Mouse (Mus musculus) neural tube, embryonic 15.5 days (tissue): ENCODE data around the gene Plekhg5. TPM values are rescaled to one million over a fixed set of nuclear protein-coding genes. Genes with fewer than 3 reads are reported as not detected.
A peak's percentile ranks its signal among the peaks of the same experiment; 100 is the strongest.

ENCODE experiments used
- ATAC-seq: fragments of 200-750 bp; cut with Nextera tagmentation; 2 replicates; pipeline ENCODE4 v1.8.0; 2017; ENCODE audit warnings: mild to moderate bottlenecking, moderate TSS enrichment, moderate library complexity; ENCODE audit not compliant: low FRiP score
- H3K27ac ChIP-seq: fragments of 300-500 bp; sonication (generic); replicated peaks from 2 replicates; pipeline ENCODE4 v1.5.1; 2015; ENCODE audit warnings: mild to moderate bottlenecking, inconsistent platforms
- H3K27me3 ChIP-seq: fragments of 300-500 bp; sonication (generic); replicated peaks from 2 replicates; pipeline ENCODE4 v1.6.1; 2015; ENCODE audit warnings: inconsistent platforms
- H3K36me3 ChIP-seq: fragments of 300-500 bp; sonication (generic); 2 replicates; pipeline ENCODE4 v1.6.1; 2015; ENCODE audit warnings: inconsistent platforms
- H3K4me1 ChIP-seq: fragments of 300-500 bp; sonication (generic); 2 replicates; pipeline ENCODE4 v1.6.1; 2015; ENCODE audit warnings: inconsistent platforms
- H3K4me2 ChIP-seq: fragments of 300-500 bp; sonication (generic); 2 replicates; pipeline ENCODE4 v1.6.1; 2015; ENCODE audit warnings: inconsistent platforms, mild to moderate bottlenecking, moderate library complexity
- H3K4me3 ChIP-seq: fragments of 300-500 bp; sonication (generic); replicated peaks from 2 replicates; pipeline ENCODE4 v1.5.1; 2015; ENCODE audit warnings: mild to moderate bottlenecking, inconsistent platforms
- H3K9ac ChIP-seq: fragments of 300-500 bp; sonication (generic); replicated peaks from 2 replicates; pipeline ENCODE4 v1.6.1; 2015; ENCODE audit warnings: mild to moderate bottlenecking, inconsistent platforms
- H3K9me3 ChIP-seq: fragments of 300-500 bp; sonication (generic); replicated peaks from 2 replicates; pipeline ENCODE4 v1.6.1; 2016; ENCODE audit warnings: inconsistent platforms
- WGBS: fragments of 180-500 bp; shearing (Covaris S2); methylation state at CpG from one replicate; pipeline ENCODE4 v1.1.7; 2015; ENCODE audit warnings: mixed read lengths; 5-methylcytosine and 5-hydroxymethylcytosine counted together
- polyA plus RNA-seq: library from polyadenylated mRNA; unstranded; fragments of >200 nt; fragmentation: Nextera tagmentation; extraction: Ambion mirVana; gene quantifications from 2 replicates; pipeline ENCODE4 v1.2.1, GENCODE M21; 2015

Plekhg5 gene
- polyA plus RNA-seq, 1 experiment from 2014 or later: 13.6 TPM

DNA sequence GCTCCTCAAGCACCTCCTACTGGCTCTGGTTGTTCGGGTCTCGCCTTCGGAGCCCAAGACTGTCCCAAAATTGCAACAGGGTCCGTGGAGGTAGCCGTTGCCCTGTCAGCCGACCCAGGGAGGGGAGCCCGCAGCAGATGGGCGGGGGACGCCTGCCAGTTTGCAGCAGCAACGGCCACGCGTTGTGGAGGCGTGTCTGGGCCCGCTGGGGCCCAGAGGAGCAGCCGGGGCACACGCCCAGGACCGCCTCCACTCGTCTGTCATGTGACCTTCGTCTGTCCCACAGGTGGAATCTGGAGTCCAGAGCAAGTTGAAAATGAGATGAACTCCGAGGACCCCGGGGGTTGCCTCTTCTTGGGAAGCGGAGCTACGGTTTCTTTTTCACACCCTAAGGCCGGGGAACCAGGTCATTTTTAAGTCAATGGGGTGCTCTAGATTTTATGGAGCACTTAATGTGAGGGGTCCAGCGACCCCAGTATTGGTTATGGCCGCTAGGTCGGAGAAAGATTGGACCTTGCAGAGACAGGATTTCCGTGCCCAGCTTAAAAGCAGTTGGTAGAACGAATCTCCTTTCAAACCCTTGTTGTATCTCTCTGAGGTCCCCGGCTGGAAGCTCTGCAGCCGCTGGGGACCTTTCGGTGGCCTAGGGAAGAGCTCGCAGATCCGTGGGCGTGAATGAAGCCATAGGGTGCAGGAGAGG lies 86.4 kb downstream of the Plekhg5 start, which contains the start of gene Hes2:
Gene Hes2, plus strand, starts transcription at position 283 of the 700 bp plus-strand sequence.
- no peak within 1 kb of the TSS for H3K9ac ChIP-seq
- peaks cover 83% of the 10 kb centered on the region for H3K27me3 ChIP-seq

DNA sequence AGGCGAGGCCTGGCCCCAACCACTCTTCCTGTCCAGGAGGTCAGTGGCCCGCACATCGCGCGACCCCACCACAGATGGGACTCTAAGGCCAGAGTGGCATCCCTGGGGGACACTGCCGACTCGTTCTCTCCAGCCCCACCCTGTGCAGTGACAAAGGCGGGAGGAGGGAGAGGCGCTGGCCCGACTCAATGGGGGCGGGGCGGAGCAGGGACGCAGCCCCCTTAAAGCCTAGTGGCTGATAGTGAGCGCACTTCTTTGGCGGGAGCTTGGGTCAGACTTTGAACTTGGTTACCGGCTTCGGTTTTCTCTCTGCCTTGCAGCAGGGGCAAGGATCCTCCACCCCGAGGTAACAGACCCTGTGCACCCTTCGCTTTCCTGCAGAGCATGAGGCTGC lies 87.0 kb downstream of the Plekhg5 start:
- H3K4me3 ChIP-seq: peak overlapping the region; percentile 16
- no peaks in the 10 kb centered on the region for H3K36me3 ChIP-seq
- WGBS: 0% methylated on average over 19 of the region's 19 CpGs
- H3K27ac ChIP-seq: no peak overlapping the region
- H3K9ac ChIP-seq: no peak overlapping the region
- no peaks in the 10 kb centered on the region for H3K9me3 ChIP-seq
- no peak for ATAC-seq
- peaks cover 24% of the 10 kb centered on the region for H3K4me1 ChIP-seq
- peak overlapping the region; percentile 39 for H3K4me2 ChIP-seq
- H3K27me3 ChIP-seq: peaks cover 78% of the 10 kb centered on the region

More for the DNA sequence above, 86.4 kb downstream of the Plekhg5 start, which contains the start of gene Hes2:
- ATAC-seq: no peak
- Histone ChIP-seq H3K4me3 (peak within 1 kb of the TSS; percentile 16), H3K36me3 (no peaks in the 10 kb centered on the region), H3K4me1 (peaks cover 27% of the 10 kb centered on the region), H3K27ac (no peak within 1 kb of the TSS), H3K9me3 (no peaks in the 10 kb centered on the region), H3K4me2 (peak within 1 kb of the TSS; percentile 39)
- WGBS: 4% methylated on average over 35 of the region's 35 CpGs

DNA sequence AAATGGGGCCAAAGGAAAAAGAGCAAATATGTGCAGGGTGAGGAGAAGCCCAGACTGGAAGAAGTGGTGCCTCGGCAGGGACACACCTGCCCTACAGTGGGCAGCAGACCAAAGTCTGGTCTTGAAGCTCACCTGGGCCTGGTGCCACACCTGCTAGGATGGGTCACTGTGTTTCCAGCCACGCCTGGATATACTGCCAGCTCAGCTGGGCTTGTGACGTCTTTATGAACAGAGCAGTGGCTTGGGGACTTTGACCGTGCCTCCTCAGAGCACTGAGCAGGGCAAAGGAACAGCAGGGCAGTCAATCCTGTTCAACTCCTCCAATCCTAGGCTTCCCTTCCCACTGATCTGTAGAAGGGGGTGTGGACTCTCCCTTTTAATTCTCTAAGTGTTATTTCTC lies 88.5 kb downstream of the Plekhg5 start:
- H3K27ac ChIP-seq: no peak overlapping the region
- ATAC-seq: no peak
- 48% methylated on average over 4 of the region's 4 CpGs for WGBS
- H3K9me3 ChIP-seq: no peaks in the 10 kb centered on the region
- H3K4me2 ChIP-seq: no peak overlapping the region
- peaks cover 27% of the 10 kb centered on the region for H3K4me1 ChIP-seq
- H3K9ac ChIP-seq: no peak overlapping the region
- H3K36me3 ChIP-seq: no peaks in the 10 kb centered on the region
- H3K27me3 ChIP-seq: peaks cover 65% of the 10 kb centered on the region
- H3K4me3 ChIP-seq: no peak overlapping the region

DNA sequence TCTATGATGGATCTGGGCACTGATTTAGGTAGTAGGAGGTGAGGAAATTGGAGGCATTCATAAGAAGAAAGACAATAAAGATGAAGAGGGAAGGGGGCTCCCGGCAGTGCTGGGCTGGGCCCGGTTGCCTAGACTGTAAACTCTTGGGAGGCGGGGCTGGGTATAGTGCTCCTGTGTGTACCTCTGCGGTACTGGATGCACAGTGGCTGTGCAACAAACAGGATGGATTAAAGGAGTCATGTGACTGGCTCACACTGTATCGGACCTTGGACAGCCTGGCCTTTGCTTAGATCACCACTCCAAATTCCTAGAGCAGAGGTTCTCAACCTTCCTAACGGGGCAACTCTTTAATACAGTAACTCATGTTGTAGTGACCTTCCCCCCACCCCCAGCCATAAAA lies 89.3 kb downstream of the Plekhg5 start:
- no peak overlapping the region for H3K4me2 ChIP-seq
- ATAC-seq: no peak
- peaks cover 61% of the 10 kb centered on the region for H3K27me3 ChIP-seq
- no peaks in the 10 kb centered on the region for H3K36me3 ChIP-seq
- no peak overlapping the region for H3K4me3 ChIP-seq
- H3K9ac ChIP-seq: no peak overlapping the region
- H3K27ac ChIP-seq: no peak overlapping the region
- H3K9me3 ChIP-seq: no peaks in the 10 kb centered on the region
- 63% methylated on average over 6 of the region's 6 CpGs for WGBS
- peaks cover 27% of the 10 kb centered on the region for H3K4me1 ChIP-seq

DNA sequence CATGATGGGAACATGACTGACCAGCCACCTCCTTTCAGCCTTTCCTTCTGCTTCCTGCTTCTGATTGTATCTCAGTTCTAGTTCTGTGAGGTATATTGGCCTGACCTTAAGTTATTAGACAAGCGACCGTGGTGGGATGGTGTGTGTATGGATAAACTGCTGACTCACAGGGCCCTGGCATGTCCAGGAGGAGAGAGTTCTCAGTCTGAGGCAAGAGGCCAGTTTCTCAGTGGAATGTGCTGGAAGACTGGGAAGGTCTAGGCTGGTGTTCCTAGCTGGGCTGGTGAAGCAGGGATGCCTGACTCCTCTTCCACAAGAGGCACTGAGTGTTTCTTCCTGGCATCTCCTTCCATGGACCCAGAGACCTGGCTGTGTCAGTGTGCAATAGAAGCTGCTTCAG lies 90.5 kb downstream of the Plekhg5 start:
- Histone ChIP-seq H3K36me3 (no peaks in the 10 kb centered on the region), H3K27me3 (peaks cover 51% of the 10 kb centered on the region), H3K9me3 (no peaks in the 10 kb centered on the region), H3K4me2 (no peak overlapping the region), H3K4me1 (peaks cover 27% of the 10 kb centered on the region), H3K9ac (no peak overlapping the region), H3K4me3 (no peak overlapping the region), H3K27ac (no peak overlapping the region)
- WGBS: 91% methylated on average over 2 of the region's 2 CpGs
- ATAC-seq: no peak

Other genes starting within 250 kb of the Plekhg5 start
- 158 and 161 TPM in 2 replicates for gene Camta1, start 210.6 kb upstream of the Plekhg5 start, polyA plus RNA-seq
- gene Dnajc11, start 138.8 kb upstream of the Plekhg5 start, polyA plus RNA-seq: 79.6 and 82.6 TPM in 2 replicates
- gene Thap3, start 83.5 kb upstream of the Plekhg5 start, polyA plus RNA-seq: 37.8 and 38.3 TPM in 2 replicates
- gene Phf13, start 76.2 kb upstream of the Plekhg5 start, polyA plus RNA-seq: 21.3 TPM in 2 replicates
- 5.7 and 7.8 TPM in 2 replicates for gene Klhl21, start 63.7 kb upstream of the Plekhg5 start, polyA plus RNA-seq
- 15.9 and 16.4 TPM in 2 replicates for gene Zbtb48, start 44.8 kb upstream of the Plekhg5 start, polyA plus RNA-seq
- 2.1 and 2.2 TPM in 2 replicates for gene Tas1r1, start 33.9 kb upstream of the Plekhg5 start, polyA plus RNA-seq
- 26.0 and 26.4 TPM in 2 replicates for gene Nol9, start 33.2 kb upstream of the Plekhg5 start, polyA plus RNA-seq
- 1.2 and 2.4 TPM in 2 replicates for gene Tnfrsf25, start 43.4 kb downstream of the Plekhg5 start, polyA plus RNA-seq
- gene Espn, start 79.9 kb downstream of the Plekhg5 start, polyA plus RNA-seq: 0.31 and 3.3 TPM in 2 replicates
- not detected in 2 replicates for gene Hes2, start 86.4 kb downstream of the Plekhg5 start, polyA plus RNA-seq
- gene Acot7, start 105.6 kb downstream of the Plekhg5 start, polyA plus RNA-seq: 402 and 456 TPM in 2 replicates
- 17.7 and 20.8 TPM in 2 replicates for gene Gpr153, start 201.7 kb downstream of the Plekhg5 start, polyA plus RNA-seq
- gene Hes3, start 219.2 kb downstream of the Plekhg5 start, polyA plus RNA-seq: 0.19 and 0.29 TPM in 2 replicates
- 20.0 and 21.1 TPM in 2 replicates for gene Icmt, start 224.7 kb downstream of the Plekhg5 start, polyA plus RNA-seq
- 7.8 and 12.4 TPM in 2 replicates for gene Rnf207, start 246.5 kb downstream of the Plekhg5 start, polyA plus RNA-seq